Mouse (Mus musculus) liver, postnatal 0 days (tissue): ENCODE results near the gene Cebpg. TPM values are rescaled to one million over a fixed set of nuclear protein-coding genes. Genes with fewer than 3 reads are reported as not detected.

Experiments
- ATAC-seq: fragments of 200-750 bp; cut with Nextera tagmentation; 2 replicates; pipeline ENCODE4 v1.8.0; 2017; ENCODE audit warnings: mild to moderate bottlenecking, moderate library complexity
- DNase-seq: peaks from one replicate; pipeline ENCODE4 v3.0.0-alpha.2; 2016
- H3K27ac ChIP-seq: fragments of 300-500 bp; sonication (generic); 2 replicates; pipeline ENCODE4 v1.5.1; 2014; ENCODE audit warnings: antibody characterized with exemption, moderate library complexity, mild to moderate bottlenecking, low read depth
- H3K27me3 ChIP-seq: fragments of 300-500 bp; sonication (generic); 2 replicates; pipeline ENCODE4 v1.6.1; 2014; ENCODE audit warnings: low read length, control low read depth, mixed read lengths; ENCODE audit not compliant: insufficient read depth
- H3K36me3 ChIP-seq: fragments of 300-500 bp; sonication (generic); replicated peaks from 2 replicates; pipeline ENCODE4 v1.6.1; 2014; ENCODE audit warnings: mild to moderate bottlenecking, control low read depth, low read length, moderate library complexity, mixed read lengths; ENCODE audit not compliant: insufficient read depth
- H3K4me1 ChIP-seq: fragments of 300-500 bp; sonication (generic); 2 replicates; pipeline ENCODE4 v1.6.1; 2014; ENCODE audit warnings: antibody characterized with exemption, mild to moderate bottlenecking, control low read depth; ENCODE audit not compliant: insufficient read depth
- H3K4me2 ChIP-seq: fragments of 300-500 bp; sonication (generic); 2 replicates; pipeline ENCODE4 v1.6.1; 2014; ENCODE audit warnings: low read depth, mild to moderate bottlenecking, low read length, moderate library complexity, mixed read lengths
- H3K4me3 ChIP-seq: fragments of 300-500 bp; sonication (generic); 2 replicates; pipeline ENCODE4 v1.5.1; 2014; ENCODE audit warnings: low read depth, low read length
- H3K9ac ChIP-seq: fragments of 300-500 bp; sonication (generic); replicated peaks from 2 replicates; pipeline ENCODE4 v1.6.1; 2014; ENCODE audit warnings: mild to moderate bottlenecking, moderate library complexity
- H3K9me3 ChIP-seq: fragments of 300-500 bp; sonication (generic); 2 replicates; pipeline ENCODE4 v1.6.1; 2016; ENCODE audit warnings: mild to moderate bottlenecking, control low read depth, low read length, mixed read lengths
- CTCF ChIP-seq: sonication (generic); IDR thresholded peaks from 2 replicates; pipeline ENCODE4 v1.5.1; 2016; ENCODE audit warnings: antibody characterized with exemption, low read depth
- EP300 ChIP-seq: IDR thresholded peaks from 2 replicates; pipeline ENCODE4 v1.6.1; 2016; ENCODE audit warnings: antibody characterized with exemption, low read depth, mild to moderate bottlenecking
- WGBS: fragments of 180-500 bp; shearing (Covaris S2); extraction: QIAGEN DNeasy Blood & Tissue Kit; methylation state at CpG from one replicate; pipeline ENCODE4 v1.1.7; 2014; ENCODE audit not compliant: insufficient replicate concordance; 5-methylcytosine and 5-hydroxymethylcytosine counted together
- microRNA-seq: library from miRNA; unstranded; fragments of <30 nt; microRNA quantifications from one replicate; pipeline ENCODE4, GENCODE M21; 2016
- polyA plus RNA-seq: library from polyadenylated mRNA; unstranded; fragments of >200 nt; fragmentation: Nextera tagmentation; extraction: Ambion mirVana; gene quantifications from 2 replicates; pipeline ENCODE4 v1.2.1, GENCODE M21; 2015

Cebpg gene
- polyA plus RNA-seq, 1 experiment from 2014 or later, result 35.2 TPM

- Histone ChIP-seq H3K4me2 (no peak overlapping the region), H3K27ac (no peak overlapping the region), H3K27me3 (no peaks in the 10 kb centered on the region), H3K4me3 (no peak overlapping the region), H3K4me1 (no peaks in the 10 kb centered on the region), H3K9ac (no peak overlapping the region), H3K36me3 (no peaks in the 10 kb centered on the region), H3K9me3 (no peaks in the 10 kb centered on the region)
- ATAC-seq (no peak), DNase-seq (peak; percentile 63)
- 42% methylated on average over 6 of the region's 6 CpGs for WGBS
- TF ChIP-seq EP300 (no peak), CTCF (peak; percentile 85)
Measured at GRCm38 (mm10) chr7:35000839-35001238, 55.5 kb downstream of the Cebpg start.

Small RNA genes within 50 kb of the gene (microRNA-seq; reads per million reads assigned to microRNA genes)
- gene Gm25033, result not detected

Other genes starting within 250 kb of the Cebpg start
- gene Chst8, start 243.9 kb downstream of the Cebpg start, polyA plus RNA-seq, result 0.21 and 0.47 TPM in 2 replicates
- 27.5 and 30.2 TPM in 2 replicates for gene Pepd, start 144.2 kb downstream of the Cebpg start, polyA plus RNA-seq
- gene Cebpa, start 62.7 kb upstream of the Cebpg start, polyA plus RNA-seq, result 20.2 and 34.0 TPM in 2 replicates
- gene Slc7a10, start 129.8 kb upstream of the Cebpg start, polyA plus RNA-seq, result 0.12 TPM in 2 replicates
- gene Lrp3, start 158.9 kb upstream of the Cebpg start, polyA plus RNA-seq, result 0.61 and 0.69 TPM in 2 replicates